Mouse (Mus musculus): ENCODE measurements around the gene Mustn1.

- TF ChIP-seq CTCF (IDR thresholded peaks at IDR 0.05; ENCODE audit: low read depth, low read length) (no peak), POLR2A (IDR thresholded peaks at IDR 0.05; ENCODE audit: insufficient read depth, low read length) (no peak)
Measured at GRCm38 (mm10) chr14:30886204-30886603, 7.2 kb downstream of the Mustn1 start, which contains the start of gene Itih4.
